Mouse (Mus musculus) hindbrain, postnatal 0 days (tissue): ENCODE data around the gene Lingo2. TPM values are rescaled to one million over a fixed set of nuclear protein-coding genes. Genes with fewer than 3 reads are reported as not detected.
A peak's percentile ranks its signal among the peaks of the same experiment; 100 is the strongest.

Experiments
- ATAC-seq: fragments of 200-750 bp; cut with Nextera tagmentation; 2 replicates; pipeline ENCODE4 v1.8.0; 2017; ENCODE audit warnings: mild to moderate bottlenecking, moderate TSS enrichment, moderate library complexity
- DNase-seq: peaks from one replicate; pipeline ENCODE4 v3.0.0-alpha.2; 2015; ENCODE audit warnings: low spot score
- H3K27ac ChIP-seq: fragments of 300-500 bp; sonication (generic); 2 replicates; pipeline ENCODE4 v1.5.1; 2014; ENCODE audit warnings: mild to moderate bottlenecking
- H3K27me3 ChIP-seq: fragments of 300-500 bp; sonication (generic); 2 replicates; pipeline ENCODE4 v1.6.1; 2014; ENCODE audit warnings: low read length, mixed read lengths; ENCODE audit not compliant: insufficient read depth
- H3K36me3 ChIP-seq: fragments of 300-500 bp; sonication (generic); 2 replicates; pipeline ENCODE4 v1.6.1; 2014; ENCODE audit warnings: low read length, mixed read lengths; ENCODE audit not compliant: insufficient read depth
- H3K4me1 ChIP-seq: fragments of 300-500 bp; sonication (generic); 2 replicates; pipeline ENCODE4 v1.6.1; 2014; ENCODE audit warnings: antibody characterized with exemption, low read length, mixed read lengths; ENCODE audit not compliant: insufficient read depth
- H3K4me2 ChIP-seq: fragments of 300-500 bp; sonication (generic); 2 replicates; pipeline ENCODE4 v1.6.1; 2014; ENCODE audit warnings: low read depth, mild to moderate bottlenecking, low read length, moderate library complexity, mixed read lengths
- H3K4me3 ChIP-seq: fragments of 300-500 bp; sonication (generic); 2 replicates; pipeline ENCODE4 v1.5.1; 2014; ENCODE audit warnings: low read length
- H3K9ac ChIP-seq: fragments of 300-500 bp; sonication (generic); replicated peaks from 2 replicates; pipeline ENCODE4 v1.6.1; 2014; ENCODE audit warnings: mild to moderate bottlenecking, low read length, moderate library complexity, mixed read lengths
- H3K9me3 ChIP-seq: fragments of 300-500 bp; sonication (generic); 2 replicates; pipeline ENCODE4 v1.6.1; 2016; ENCODE audit warnings: low read length, mixed read lengths
- CTCF ChIP-seq: IDR thresholded peaks from 2 replicates; pipeline ENCODE4 v1.5.1; 2016; ENCODE audit warnings: antibody characterized with exemption, control low read depth, low read depth
- WGBS: fragments of 180-500 bp; shearing (Covaris S2); extraction: QIAGEN DNeasy Blood & Tissue Kit; methylation state at CpG from one replicate; pipeline ENCODE4 v1.1.7; 2014; 5-methylcytosine and 5-hydroxymethylcytosine counted together
- polyA plus RNA-seq: library from polyadenylated mRNA; unstranded; fragments of >200 nt; fragmentation: Nextera tagmentation; extraction: Ambion mirVana; gene quantifications from 2 replicates; pipeline ENCODE4 v1.2.1, GENCODE M21; 2015
- total RNA-seq: library from RNA; depleted of rRNA; stranded (reverse); fragments of >200 nt; gene quantifications from 2 replicates; pipeline ENCODE4 v1.2.3, GENCODE M21; 2014

Lingo2 gene
- total and polyA plus RNA-seq, 2 experiments from 2014 or later = 38.4 to 42.8 TPM

- WGBS = 54% methylated on average over 1 of the region's 1 CpGs
- ATAC-seq (no peak), DNase-seq (no peak)
Measured at GRCm38 (mm10) chr4:36716411-36716810, 235.1 kb downstream of the Lingo2 start.

GRCm38 (mm10) chr4:36698888-36699287 is 252.7 kb downstream of the Lingo2 start:
- Histone ChIP-seq H3K36me3 (no peaks in the 10 kb centered on the region), H3K9ac (no peak overlapping the region), H3K4me2 (no peak overlapping the region), H3K27me3 (no peaks in the 10 kb centered on the region), H3K27ac (no peak overlapping the region), H3K9me3 (no peaks in the 10 kb centered on the region), H3K4me3 (no peak overlapping the region), H3K4me1 (no peaks in the 10 kb centered on the region)
- 85% methylated on average over 3 of the region's 3 CpGs for WGBS
- no peak for DNase-seq
- no peak for ATAC-seq
- TF ChIP-seq CTCF = no peak

More at GRCm38 (mm10) chr4:36716411-36716810, 235.1 kb downstream of the Lingo2 start:
- Histone ChIP-seq H3K4me2 (no peak overlapping the region), H3K4me3 (no peak overlapping the region), H3K27me3 (no peaks in the 10 kb centered on the region), H3K36me3 (no peaks in the 10 kb centered on the region), H3K27ac (no peak overlapping the region), H3K4me1 (no peaks in the 10 kb centered on the region), H3K9ac (no peak overlapping the region), H3K9me3 (no peaks in the 10 kb centered on the region)
- TF ChIP-seq CTCF = no peak

GRCm38 (mm10) chr4:36696810-36697209 is 254.7 kb downstream of the Lingo2 start:
- no peak for DNase-seq
- H3K36me3 ChIP-seq = no peaks in the 10 kb centered on the region

GRCm38 (mm10) chr4:36659920-36660319 is 291.6 kb downstream of the Lingo2 start:
- 69% methylated on average over 2 of the region's 2 CpGs for WGBS
- no peak overlapping the region for H3K4me3 ChIP-seq
- no peaks in the 10 kb centered on the region for H3K4me1 ChIP-seq
- TF ChIP-seq CTCF = no peak
- no peak overlapping the region for H3K27ac ChIP-seq
- no peak overlapping the region for H3K4me2 ChIP-seq
- DNase-seq (no peak), ATAC-seq (no peak)
- H3K9ac ChIP-seq = no peak overlapping the region
- H3K27me3 ChIP-seq = no peaks in the 10 kb centered on the region
- H3K9me3 ChIP-seq = no peaks in the 10 kb centered on the region
- no peaks in the 10 kb centered on the region for H3K36me3 ChIP-seq

More at GRCm38 (mm10) chr4:36696810-36697209, 254.7 kb downstream of the Lingo2 start:
- Histone ChIP-seq H3K4me1 (no peaks in the 10 kb centered on the region), H3K4me2 (no peak overlapping the region), H3K9ac (no peak overlapping the region), H3K27ac (no peak overlapping the region), H3K4me3 (no peak overlapping the region), H3K27me3 (no peaks in the 10 kb centered on the region), H3K9me3 (no peaks in the 10 kb centered on the region)
- WGBS = 81% methylated on average over 2 of the region's 2 CpGs
- no peak for TF ChIP-seq CTCF
- ATAC-seq = no peak

GRCm38 (mm10) chr4:36647753-36648152 is 303.8 kb downstream of the Lingo2 start:
- no peak for DNase-seq
- no peak for TF ChIP-seq CTCF
- Histone ChIP-seq H3K9ac (no peak overlapping the region), H3K36me3 (no peaks in the 10 kb centered on the region), H3K27me3 (no peaks in the 10 kb centered on the region), H3K4me2 (no peak overlapping the region), H3K4me1 (no peaks in the 10 kb centered on the region), H3K9me3 (no peaks in the 10 kb centered on the region), H3K4me3 (no peak overlapping the region), H3K27ac (no peak overlapping the region)
- no peak for ATAC-seq

GRCm38 (mm10) chr4:36635666-36636065 is 315.9 kb downstream of the Lingo2 start:
- Histone ChIP-seq H3K9me3 (no peaks in the 10 kb centered on the region), H3K36me3 (no peaks in the 10 kb centered on the region), H3K27me3 (no peaks in the 10 kb centered on the region), H3K9ac (no peak overlapping the region), H3K27ac (no peak overlapping the region), H3K4me3 (no peak overlapping the region), H3K4me1 (no peaks in the 10 kb centered on the region), H3K4me2 (no peak overlapping the region)
- TF ChIP-seq CTCF = no peak
- ATAC-seq = no peak
- no peak for DNase-seq
- WGBS = 83% methylated on average over 2 of the region's 2 CpGs

- DNase-seq = no peak
- Histone ChIP-seq H3K27ac (no peak overlapping the region), H3K36me3 (no peaks in the 10 kb centered on the region), H3K4me1 (no peaks in the 10 kb centered on the region), H3K4me2 (no peak overlapping the region), H3K4me3 (no peak overlapping the region), H3K27me3 (no peaks in the 10 kb centered on the region), H3K9me3 (no peaks in the 10 kb centered on the region), H3K9ac (no peak overlapping the region)
- WGBS = 59% methylated on average over 5 of the region's 5 CpGs
- 0 out of 2 replicates have a peak, but pooled peaks have one; percentile 3 for TF ChIP-seq CTCF
- ATAC-seq = no peak
Measured at GRCm38 (mm10) chr4:36576801-36577200, 374.7 kb downstream of the Lingo2 start.
